Mouse (Mus musculus): ENCODE data around the gene Gdap1l1. TPM values are rescaled to one million over a fixed set of nuclear protein-coding genes. Genes with fewer than 3 reads are reported as not detected.
A peak's percentile ranks its signal among the peaks of the same experiment; 100 is the strongest.
"Not testable (repeated sequence)": the region's sequence is repeated elsewhere in the genome, so short reads cannot be mapped to it uniquely, and the experiment has no call there.

Gene Gdap1l1
- total RNA-seq, 2 experiments from 2014 or later, result not detected

DNA sequence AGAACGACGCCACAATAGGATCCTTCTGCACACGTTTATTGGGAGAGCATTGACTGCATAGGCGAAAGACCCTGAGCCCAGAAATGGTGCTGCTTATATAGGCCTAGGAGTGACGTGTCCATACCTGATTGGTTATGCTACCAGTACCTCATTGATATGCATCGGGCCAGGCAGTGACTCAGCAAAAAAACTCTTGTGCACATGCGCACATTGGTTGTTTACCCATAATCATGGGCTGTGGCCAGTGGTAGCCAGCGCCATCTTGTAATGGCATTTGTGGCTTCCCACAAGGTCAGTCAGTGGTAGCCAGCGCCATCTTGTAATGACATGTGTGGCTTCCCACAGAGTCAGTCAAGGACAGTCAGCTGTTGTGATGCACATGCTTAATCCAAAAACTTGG lies 23.0 kb downstream of the Gdap1l1 start:
- DNase-seq; intact Hi-C loops (cut with DNase I): not testable (repeated sequence)

DNA sequence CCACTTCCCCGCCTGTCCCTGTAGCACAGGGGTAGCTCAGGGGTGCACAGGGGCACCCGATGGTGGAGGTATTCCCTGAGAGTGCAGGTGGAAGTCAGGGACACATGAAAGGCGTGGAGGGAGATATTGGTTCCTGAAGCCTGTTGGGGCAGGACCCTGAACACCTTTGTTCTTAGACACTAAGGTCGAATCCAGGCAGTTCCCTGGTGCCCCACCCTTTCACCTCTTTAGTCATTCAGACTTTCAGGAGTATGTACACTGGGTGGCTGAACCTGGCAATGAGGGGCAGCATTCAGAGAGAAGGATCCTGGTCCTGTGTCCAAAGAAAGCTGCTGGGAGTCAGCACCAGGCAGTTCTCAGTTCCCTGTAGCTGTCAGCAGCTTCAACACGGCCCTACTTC lies 24.1 kb downstream of the Gdap1l1 start:
- no peak for DNase-seq
- intact Hi-C loops (cut with DNase I), result no loop called here

DNA sequence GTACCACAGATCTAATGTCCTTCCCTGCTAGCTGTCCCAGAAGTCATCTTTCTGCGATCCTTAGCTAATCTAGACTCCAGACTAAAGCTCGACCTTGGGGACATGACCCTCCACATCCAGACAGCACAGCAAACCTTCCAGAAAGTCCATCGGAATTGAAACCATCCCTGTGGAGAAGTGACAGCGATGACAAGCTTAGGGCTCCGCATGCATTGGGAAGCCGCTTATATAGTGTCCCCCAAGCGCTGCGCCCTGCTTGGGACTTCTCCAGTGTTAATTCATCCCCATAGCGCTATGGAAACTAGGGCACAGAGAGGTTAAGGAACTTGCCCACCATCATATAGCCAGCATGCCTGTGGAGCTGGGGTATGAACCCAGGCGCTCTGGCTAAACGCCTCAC lies 24.5 kb downstream of the Gdap1l1 start:
- intact Hi-C loops (cut with DNase I), result no loop called here
- no peak for DNase-seq

DNA sequence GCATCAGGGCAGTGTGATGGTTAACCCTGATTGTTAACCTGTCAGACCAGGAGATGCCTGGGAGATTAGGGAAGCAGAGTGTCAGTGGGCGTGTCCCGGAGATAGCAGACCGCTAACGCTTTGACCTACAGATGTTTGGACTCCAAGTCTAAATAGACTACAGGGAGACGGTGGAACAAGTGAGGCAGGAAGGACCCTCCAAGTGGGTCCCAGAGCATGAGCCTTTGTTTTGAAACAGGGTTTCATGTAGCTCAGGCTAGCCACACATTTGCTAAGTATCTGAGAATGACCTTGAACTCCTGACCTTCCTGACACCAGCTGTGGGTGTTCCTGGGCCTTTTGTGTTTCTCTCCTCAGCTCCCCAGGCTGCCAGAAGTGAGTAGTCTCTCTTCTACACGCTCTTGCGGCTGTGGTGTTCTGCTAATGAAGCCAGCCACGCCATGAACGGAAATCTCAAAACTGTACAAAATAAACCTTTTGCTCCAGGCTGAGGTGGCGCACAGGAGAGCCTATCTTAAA lies 25.0 kb downstream of the Gdap1l1 start:
- intact Hi-C loops (cut with DNase I), result no loop called here
- DNase-seq, result no peak

DNA sequence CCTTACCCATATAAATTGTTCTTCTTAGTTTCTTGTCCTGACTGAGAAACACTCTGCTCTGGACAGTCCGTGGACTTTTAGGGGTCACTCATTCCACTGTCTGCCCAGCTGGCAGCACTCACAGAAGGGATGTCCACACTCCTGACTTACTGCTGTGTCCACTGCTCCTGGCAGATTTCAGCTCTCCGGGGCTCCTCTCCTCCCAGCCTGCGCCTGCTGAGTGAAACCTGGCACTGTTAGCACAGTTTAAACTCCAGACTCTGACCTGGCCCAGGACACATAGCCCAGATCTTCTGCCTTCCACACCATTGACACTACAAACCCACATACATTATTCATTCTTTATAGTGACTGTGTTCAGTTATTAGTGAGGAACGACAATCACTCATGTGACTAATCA lies 25.7 kb downstream of the Gdap1l1 start:
- intact Hi-C loops (cut with DNase I), result no loop called here
- DNase-seq, result no peak

DNA sequence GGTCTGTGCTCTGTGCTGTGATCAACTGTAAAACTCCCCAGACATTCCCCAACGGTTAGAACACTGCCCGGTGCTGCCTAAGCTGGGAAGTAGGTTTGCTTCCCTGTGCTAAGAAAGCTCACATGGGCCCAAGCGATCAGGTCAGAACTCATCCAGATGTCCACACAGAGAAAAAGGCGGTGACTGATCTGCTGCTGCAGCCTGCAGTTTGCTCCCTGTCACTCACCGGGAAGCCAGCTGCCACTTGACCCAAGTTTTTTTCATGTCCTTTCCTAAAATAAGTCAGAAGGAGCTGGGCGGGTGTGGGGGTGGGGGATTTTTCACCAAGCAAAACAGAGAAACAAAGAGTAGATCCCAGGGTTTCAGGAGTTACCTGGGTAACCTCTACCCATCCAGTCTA lies 26.3 kb downstream of the Gdap1l1 start:
- DNase-seq, result no peak
- intact Hi-C loops (cut with DNase I), result no loop called here

DNA sequence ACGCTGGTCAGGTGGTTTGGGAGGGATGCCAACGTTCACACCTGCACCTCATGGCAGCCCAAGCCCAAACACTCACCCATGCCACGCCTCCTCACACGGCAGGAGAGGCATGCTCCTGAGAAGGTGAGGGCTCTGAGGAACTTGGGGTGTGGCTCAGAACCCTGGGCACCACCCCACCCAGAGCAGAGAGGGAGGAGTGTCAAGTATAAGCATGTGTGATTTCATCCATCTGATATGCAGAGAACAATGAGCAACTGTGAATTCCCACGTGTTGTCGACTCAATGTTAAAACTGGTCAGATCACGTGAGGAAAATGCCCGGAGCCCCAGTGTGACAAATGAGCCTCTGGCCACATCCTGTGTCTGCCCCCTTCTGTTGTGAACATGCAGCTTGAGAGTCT lies 28.5 kb downstream of the Gdap1l1 start:
- intact Hi-C loops (cut with DNase I), result no loop called here
- DNase-seq, result no peak

DNA sequence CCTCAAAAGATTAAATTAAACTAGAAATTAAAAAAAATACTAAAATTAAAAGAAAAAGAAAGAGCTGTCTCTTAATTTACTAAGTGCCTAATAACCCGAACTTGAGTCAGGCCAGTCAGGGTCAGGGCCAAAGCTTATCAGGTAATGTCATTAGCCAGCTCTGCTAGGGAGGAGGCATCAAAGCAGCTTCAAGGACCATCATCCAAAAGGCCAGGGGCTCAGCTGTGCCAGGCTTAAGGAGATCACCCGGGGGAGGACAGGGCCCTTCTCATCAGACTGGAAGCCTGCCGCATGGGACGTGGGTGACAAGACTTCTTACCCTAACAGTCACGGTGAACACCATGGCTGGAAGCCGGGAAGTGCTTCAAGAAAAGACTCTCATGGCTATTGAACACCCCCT lies 29.3 kb downstream of the Gdap1l1 start:
- intact Hi-C loops (cut with DNase I), result no loop called here

DNA sequence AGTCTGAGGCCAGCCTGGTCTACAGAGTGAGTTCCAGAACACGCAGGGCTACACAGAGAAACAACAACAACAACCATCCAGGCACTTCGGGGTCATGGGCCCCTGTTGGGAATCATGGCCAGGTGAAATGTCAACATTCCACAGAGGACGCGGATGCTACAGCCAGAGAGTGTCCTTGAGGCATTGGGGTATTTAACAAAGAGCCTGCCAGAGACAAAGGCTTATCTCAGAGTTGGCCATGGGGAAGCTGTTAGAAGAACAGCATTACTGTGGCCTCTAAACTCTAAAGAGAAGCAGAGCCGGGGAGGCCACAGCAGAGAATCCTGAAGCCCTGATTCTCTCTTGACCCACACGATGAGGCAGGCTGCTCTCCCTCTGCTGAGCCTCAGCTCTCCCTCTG lies 30.6 kb downstream of the Gdap1l1 start:
- DNase-seq, result no peak
- intact Hi-C loops (cut with DNase I), result no loop called here

More for the DNA sequence above, 29.3 kb downstream of the Gdap1l1 start:
- DNase-seq, result no peak

DNA sequence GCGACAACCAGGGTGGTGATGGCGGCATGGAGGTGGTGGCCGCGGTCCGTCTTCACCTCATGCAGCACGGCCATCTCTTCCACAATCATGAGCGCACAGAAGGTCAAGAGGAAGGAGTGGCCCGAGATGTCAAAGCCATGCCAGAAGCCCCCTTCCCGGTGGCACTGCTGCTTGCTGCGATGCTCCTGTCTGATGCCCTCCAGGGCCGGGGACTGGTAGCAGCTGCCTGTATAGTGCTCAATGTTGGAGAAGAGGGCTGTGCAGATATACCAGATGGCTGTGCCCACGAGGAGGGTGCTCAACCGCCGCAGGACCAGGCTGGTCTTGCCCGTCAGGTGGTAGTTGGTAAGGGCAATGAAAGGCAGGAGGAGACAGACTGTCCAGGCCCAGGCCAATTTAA lies 31.4 kb downstream of the Gdap1l1 start:
- DNase-seq, result no peak
- intact Hi-C loops (cut with DNase I), result loop anchor here (5.0 kb wide), 1 partner anchor 47 kb away; the partner anchor contains the start of gene Oser1

DNA sequence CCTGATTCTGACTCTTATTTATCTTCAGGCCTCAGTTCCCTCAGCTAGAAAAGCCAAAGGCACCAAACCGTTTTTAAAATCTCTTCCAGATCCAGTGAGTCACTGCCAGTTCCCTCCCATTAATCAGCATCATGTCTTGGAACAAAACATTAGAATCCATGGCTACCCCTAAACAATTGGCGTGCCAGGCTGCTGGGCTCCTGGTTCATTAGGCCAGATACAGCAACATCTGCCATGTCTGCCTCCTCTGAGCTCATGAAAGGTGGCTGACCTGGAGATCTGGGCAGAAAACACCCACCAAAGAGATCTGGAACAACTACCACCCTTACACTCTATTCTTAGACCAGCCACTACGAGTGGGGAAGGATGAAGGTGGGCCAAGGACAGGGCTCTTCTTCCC lies 32.9 kb downstream of the Gdap1l1 start:
- intact Hi-C loops (cut with DNase I), result loop anchor here (5.0 kb wide), 1 partner anchor 49 kb away; the partner anchor contains the start of gene Oser1

DNA sequence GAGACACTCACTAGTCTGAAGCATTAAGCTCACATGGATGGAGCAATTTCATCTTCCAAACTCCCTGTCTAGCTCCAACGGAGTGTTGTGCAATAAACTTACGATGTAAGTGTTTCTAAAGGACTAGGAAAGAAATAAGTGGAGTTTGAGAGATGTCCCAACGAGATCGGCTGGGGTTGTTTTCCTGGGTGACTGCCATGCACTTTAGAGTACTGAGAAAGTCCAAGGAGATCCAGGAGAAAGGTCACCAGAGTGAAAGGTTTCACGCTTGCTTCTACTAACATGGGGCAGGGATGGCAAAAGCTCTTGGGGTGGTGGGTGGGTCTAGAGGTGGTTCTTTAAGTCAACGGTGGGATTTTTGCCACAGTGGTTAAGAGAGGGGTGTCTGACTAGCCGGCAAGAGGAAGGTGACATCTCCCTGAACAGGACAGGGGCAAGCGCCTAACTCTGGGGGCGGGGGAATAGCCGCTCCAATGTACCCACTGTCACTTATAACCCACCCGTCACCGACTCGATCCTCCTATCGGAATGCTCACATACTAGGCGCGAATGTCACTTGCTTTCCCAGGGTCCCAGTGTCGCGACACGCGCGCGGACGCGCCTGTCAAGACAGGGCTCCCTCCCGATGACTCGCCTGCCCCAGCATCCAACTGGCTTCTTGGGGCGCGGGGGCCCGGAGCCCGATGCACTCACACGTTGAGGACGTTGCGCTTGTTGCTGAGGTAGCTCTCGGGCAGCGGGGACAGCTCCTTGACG lies 33.6 kb downstream of the Gdap1l1 start:
- intact Hi-C loops (cut with DNase I), result loop anchor here (2.0 to 5.0 kb wide), 2 partner anchors 19 to 50 kb away; partner anchors contain the start of gene Oser1
- peak in 1 of 2 experiments; percentile 20 for DNase-seq

More for the DNA sequence above, 32.9 kb downstream of the Gdap1l1 start:
- no peak for DNase-seq

DNA sequence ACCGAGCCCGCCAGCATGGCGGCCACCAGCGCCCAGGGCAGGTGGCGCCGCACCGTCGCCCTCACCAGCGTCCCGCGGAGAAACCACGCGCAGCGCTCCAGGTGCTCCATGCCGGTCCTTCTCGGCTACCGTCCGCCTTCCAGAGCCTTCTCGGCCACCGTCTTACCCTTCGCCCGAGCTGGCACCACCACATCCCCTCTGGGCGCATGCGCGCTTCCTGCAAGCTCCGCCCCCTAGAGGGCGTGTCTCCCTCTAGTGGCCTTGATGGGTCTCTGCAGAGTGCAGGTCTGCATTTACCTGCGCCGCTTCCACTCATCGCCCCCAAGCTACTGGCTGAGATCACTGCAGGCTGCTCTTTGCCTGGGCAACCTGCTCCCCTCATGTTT lies 34.2 kb downstream of the Gdap1l1 start, which contains the start of gene Fitm2:
Gene Fitm2 (minus strand): TSS at position 164 of the 386 bp plus-strand sequence.
- intact Hi-C loops (cut with DNase I), result loop anchor here (2.0 to 5.0 kb wide), 2 partner anchors 20 to 50 kb away; partner anchors contain the start of gene Oser1
- peak; percentile 90 to 95 for DNase-seq

DNA sequence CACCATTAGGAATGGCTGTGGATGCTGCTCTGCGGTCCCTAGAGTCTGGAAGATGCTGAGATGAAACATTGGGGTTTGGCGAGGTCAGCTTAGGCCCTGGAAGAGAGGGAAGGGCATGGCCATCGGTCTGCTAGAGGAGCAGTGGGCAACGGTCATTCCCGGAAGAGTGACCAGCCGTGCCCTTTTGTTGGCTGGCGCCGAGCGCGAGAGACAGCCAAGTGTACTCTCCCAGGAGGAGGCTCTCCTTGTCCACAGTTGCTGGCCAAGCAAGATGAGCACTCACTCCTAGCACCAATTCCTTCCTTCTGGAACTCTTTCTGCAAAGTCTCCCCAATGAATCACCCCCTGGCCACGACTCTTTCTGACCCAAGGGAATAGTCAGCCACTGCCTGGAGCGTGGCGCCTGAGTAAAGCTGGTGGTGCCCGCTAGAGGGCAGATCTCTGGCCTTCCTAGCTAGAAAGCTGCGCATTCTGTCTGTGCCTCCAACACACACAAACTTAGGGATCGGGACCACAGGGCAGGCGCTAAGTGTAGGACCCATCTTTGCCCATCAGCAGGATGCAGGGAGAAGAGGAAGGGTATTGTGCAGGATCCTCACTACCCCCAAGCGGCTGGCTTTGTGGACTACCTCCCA lies 42.0 kb downstream of the Gdap1l1 start:
- intact Hi-C loops (cut with DNase I), result no loop called here
- no peak for DNase-seq

DNA sequence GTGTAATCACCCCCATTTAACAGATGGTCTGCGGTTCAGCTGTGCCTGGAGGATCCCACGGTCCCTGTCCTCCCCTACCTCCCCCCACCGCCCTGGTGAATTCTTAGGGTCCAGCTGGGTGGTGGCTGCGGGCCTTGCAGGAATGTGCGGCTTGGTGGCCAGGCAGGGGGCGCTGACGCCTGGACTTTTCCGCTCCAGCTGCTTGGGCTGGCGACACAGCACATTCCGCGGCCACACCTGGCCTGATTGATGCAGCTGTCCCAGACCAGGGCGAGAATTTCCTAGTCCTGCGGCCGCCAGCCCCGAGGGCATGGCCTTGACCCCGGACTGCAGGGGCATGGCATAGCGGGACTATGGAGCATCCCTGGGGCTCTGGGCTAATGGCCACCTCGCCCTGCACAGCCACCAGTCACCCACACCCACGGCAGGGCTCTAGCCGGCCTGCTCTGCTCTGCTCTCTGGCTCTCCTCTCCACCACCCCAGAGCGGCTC lies 43.3 kb downstream of the Gdap1l1 start:
- no peak for DNase-seq
- intact Hi-C loops (cut with DNase I), result no loop called here

DNA sequence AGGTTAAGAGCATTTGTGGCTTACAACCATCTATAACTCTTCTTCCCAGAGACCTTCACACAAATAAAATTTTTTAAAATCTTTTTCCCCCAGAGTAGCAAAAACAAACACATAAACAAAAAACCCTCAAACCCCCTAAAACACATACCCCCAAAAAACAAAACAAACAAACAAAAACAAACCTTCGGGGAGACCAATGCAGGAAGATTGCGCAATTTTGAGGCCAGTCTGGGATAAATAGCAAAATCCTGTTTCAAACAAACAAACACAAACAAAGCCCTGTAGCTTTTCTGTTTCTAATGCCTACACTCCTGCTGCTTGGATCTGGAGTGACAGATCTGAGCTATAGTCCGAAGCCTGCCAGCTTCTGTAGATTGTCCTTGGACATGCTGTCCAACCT lies 49.1 kb downstream of the Gdap1l1 start:
- intact Hi-C loops (cut with DNase I), result no loop called here
- DNase-seq, result no peak

DNA sequence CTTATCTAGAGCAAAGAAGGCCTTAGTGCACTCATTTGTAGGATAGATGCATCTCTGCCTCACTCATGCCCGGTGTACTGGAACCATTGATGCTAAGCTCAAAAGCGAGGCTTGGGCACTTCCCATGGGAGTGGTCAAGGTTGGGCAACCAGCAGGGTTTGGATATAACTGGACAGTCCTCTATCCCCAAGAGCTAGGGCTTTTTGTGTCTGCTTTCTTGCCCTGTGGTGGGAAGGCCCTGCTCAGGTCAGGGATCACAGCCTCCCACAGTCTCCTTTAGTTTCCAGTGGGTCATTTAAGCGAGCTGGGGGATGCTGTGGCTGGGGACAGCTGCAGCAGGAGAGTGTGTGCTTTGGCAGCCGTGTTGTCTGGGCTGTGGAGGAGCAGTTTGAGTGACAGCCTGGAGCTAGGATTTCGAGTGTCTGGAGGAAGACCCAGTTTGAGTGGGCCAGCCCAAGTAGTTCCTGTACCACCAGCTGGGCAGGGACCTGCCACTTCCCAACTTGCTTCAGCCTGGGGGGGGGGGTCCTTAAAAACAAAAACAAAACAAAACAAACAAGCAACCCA lies 51.5 kb downstream of the Gdap1l1 start:
- intact Hi-C loops (cut with DNase I), result no loop called here
- DNase-seq, result no peak

DNA sequence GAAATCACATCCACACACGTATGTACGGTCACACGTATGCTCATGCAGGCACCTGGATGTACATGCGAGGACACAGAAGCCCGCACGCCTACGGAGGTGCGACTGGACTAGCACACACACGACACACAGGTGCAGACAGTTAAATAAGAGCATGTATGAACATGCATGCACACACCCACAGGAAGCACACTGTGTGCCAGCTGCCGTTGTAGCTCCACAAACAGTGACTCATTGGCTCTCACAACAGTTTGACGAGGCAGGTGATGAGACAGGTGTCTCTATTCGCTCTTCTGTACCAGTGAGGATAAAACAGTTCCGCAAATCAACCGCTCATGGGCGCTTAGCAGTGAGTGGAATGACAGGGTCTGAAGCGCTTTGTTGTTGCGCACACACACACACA lies 52.4 kb downstream of the Gdap1l1 start:
- no peak for DNase-seq

DNA sequence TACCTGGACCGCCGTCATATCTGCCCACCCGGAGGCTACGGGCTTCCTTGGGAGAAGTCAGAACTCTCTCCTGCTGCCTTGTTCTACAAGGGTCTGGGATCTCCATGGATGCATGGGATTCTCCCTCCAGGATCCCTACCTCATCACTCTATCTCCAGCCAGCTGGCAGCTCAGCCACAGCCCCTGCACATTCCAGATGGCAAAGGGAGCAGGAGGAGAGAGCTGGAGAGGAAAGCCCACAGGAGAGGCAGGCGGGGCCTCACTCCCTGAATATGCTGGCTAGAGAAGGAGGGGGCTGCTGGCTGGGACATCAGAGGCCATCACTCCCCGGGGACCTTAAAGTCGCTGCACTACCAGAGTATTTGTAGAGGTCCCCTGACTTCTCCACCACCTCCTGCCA lies 53.1 kb downstream of the Gdap1l1 start:
- DNase-seq, result no peak
- intact Hi-C loops (cut with DNase I), result no loop called here

More for the DNA sequence above, 52.4 kb downstream of the Gdap1l1 start:
- intact Hi-C loops (cut with DNase I), result no loop called here

DNA sequence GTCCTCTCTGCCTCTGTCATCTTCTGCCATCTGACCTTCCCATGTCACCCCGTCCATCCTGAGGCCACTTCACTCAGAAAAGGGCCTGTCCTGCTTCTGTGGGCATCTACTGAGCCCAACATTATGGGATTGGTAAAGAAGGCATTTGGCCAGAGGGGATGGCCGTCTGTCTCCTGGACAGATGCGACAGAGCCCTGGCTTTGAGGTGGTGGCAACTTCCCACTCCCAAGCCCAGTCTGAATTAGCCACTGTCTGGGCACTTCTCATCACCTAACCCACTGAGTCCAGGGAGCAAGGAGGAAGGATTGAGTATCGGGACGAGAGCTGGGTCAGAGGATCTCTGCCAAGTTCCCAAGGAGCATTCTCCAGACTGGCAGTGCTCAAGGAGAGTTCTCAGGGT lies 53.7 kb downstream of the Gdap1l1 start, which contains the start of gene R3hdml:
Gene R3hdml (plus strand): TSS at position 301 of the 400 bp plus-strand sequence.
- DNase-seq, result no peak
- intact Hi-C loops (cut with DNase I), result no loop called here

DNA sequence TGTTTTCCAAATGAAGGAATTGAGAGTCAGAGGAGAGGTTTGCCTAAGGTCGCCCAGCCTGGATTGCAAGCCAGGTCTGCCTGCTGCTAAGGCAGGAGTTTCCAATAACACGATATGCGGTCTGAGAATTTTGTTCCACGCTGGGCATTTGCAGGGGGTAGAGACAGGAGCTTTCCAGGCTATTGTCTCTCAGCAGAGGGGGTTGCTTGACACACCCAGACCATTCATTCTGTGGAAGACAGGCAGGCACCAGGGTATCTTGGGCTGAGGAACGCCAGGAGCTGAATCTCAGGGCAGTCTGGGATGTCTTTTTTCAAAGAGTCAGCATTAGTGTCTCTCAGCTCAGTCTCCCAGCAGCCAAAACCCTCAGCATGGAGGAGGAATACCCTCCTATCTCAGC lies 54.8 kb downstream of the Gdap1l1 start:
- intact Hi-C loops (cut with DNase I), result no loop called here
- no peak for DNase-seq

Data from gastrocnemius, postnatal 36 days (tissue).